Mouse (Mus musculus): ENCODE measurements around the gene Shld2.

GRCm38 (mm10) chr14:34225986-34226385 is 84.3 kb downstream of the Shld2 start:
- TF ChIP-seq POLR2A (IDR thresholded peaks at IDR 0.05; ENCODE audit: insufficient read depth, low read depth, low read length) (no peak), CTCF (IDR thresholded peaks at IDR 0.05; ENCODE audit: insufficient read depth, low read depth, low read length) (no peak)
